Mouse (Mus musculus) frontal cortex, postnatal 10 days (tissue): ENCODE results near the gene AC140267.1.
A peak's percentile ranks its signal among the peaks of the same experiment; 100 is the strongest.

ENCODE experiments used
- DNase-seq, 2 experiments: peaks; one replicate each; pipeline ENCODE4 v3.0.0; 2022; ENCODE audit warnings: low spot score in 2 of 2, mixed read lengths in 1 of 2

The AC140267.1 gene

GRCm38 (mm10) chr15:80228071-80228800, 7.4 kb upstream of the AC140267.1 start:
- DNase-seq: no peak

GRCm38 (mm10) chr15:80232331-80232730, 3.3 kb upstream of the AC140267.1 start:
- no peak for DNase-seq

GRCm38 (mm10) chr15:80233053-80233452, 2.6 kb upstream of the AC140267.1 start:
- DNase-seq: no peak

- DNase-seq: peak; percentile 94
Observed at GRCm38 (mm10) chr15:80233733-80234509, 1.7 kb upstream of the AC140267.1 start, which contains the start of gene Mief1. Mief1 (plus strand) TSS chr15:80234018.

- DNase-seq: no peak
Observed at GRCm38 (mm10) chr15:80248135-80248534, 12.5 kb downstream of the AC140267.1 start.

- no peak for DNase-seq
Observed at GRCm38 (mm10) chr15:80248596-80248995, 13.0 kb downstream of the AC140267.1 start.

GRCm38 (mm10) chr15:80249672-80250071, 14.0 kb downstream of the AC140267.1 start:
- no peak for DNase-seq

- no peak for DNase-seq
Observed at GRCm38 (mm10) chr15:80250586-80250985, 15.0 kb downstream of the AC140267.1 start.

- no peak for DNase-seq
Observed at GRCm38 (mm10) chr15:80253530-80253929, 17.9 kb downstream of the AC140267.1 start.

GRCm38 (mm10) chr15:80254207-80254606, 18.6 kb downstream of the AC140267.1 start:
- no peak for DNase-seq

GRCm38 (mm10) chr15:80254847-80255645, 19.4 kb downstream of the AC140267.1 start, which contains the start of gene Atf4:
Atf4 (plus strand) TSS chr15:80255184.
- peak; percentile 98 for DNase-seq

GRCm38 (mm10) chr15:80255646-80256121, 20.0 kb downstream of the AC140267.1 start:
- DNase-seq: peak in 1 of 2 experiments; percentile 69

GRCm38 (mm10) chr15:80256242-80256641, 20.6 kb downstream of the AC140267.1 start:
- no peak for DNase-seq

GRCm38 (mm10) chr15:80256656-80257601, 21.3 kb downstream of the AC140267.1 start:
- DNase-seq: no peak

- no peak for DNase-seq
Observed at GRCm38 (mm10) chr15:80257602-80258239, 22.1 kb downstream of the AC140267.1 start.

GRCm38 (mm10) chr15:80258240-80259170, 22.9 kb downstream of the AC140267.1 start:
- DNase-seq: peak; percentile 22 to 31

- no peak for DNase-seq
Observed at GRCm38 (mm10) chr15:80259406-80260045, 23.9 kb downstream of the AC140267.1 start.

- peak in 1 of 2 experiments; percentile 76 for DNase-seq
Observed at GRCm38 (mm10) chr15:80260677-80261076, 25.0 kb downstream of the AC140267.1 start.
